Mouse (Mus musculus): Measurements from ENCODE around the gene 1700016D06Rik.

- TF ChIP-seq CTCF (IDR thresholded peaks at IDR 0.05; ENCODE audit: low read depth), result no peak
- TF ChIP-seq EP300 (IDR thresholded peaks at IDR 0.05; ENCODE audit: low read depth), result no peak
These were observed 27.8 kb upstream of the 1700016D06Rik start for GRCm38 (mm10) chr8:11728482-11729295.
